Mouse (Mus musculus): ENCODE data around the gene Zfand3.

The Zfand3 gene

GRCm38 (mm10) chr17:30112080-30112479, 107.5 kb downstream of the Zfand3 start:
- DNase-seq, result no peak

DNA sequence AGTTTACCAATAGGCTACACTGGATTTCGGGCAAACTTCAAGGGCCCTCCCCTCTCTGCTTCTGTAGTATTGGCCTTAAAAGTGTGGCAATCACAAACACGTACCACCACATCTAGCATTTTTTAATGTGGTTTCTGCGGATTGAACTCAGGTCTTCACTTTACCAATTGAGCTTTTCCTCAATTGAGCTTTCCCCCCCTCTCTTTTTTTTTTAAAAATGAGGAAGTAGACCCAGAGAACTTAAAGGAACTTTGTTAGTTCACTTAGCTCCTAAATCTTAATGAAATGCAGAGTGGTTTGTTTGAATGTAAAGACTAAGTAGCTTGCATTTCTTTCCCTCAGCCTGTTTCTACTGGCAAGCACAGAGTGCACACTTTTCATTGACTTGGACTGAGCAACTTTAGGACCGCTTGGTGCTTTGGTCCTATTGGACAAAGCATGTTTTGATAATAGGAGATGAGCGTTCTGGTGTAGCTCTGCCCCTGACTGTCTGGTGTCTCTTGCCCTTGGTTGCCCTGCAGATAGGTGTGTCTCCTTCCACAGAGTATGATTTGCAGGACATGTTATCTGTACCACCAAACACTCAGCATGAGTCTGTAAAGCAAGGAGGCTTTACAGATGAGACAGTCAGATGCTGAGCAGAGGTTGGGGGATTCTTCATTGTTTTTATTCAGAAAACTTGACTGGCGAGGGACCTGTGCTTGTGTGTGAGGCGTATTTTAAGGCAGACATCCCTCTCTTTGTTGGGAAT, 108.2 kb downstream of the Zfand3 start:
- DNase-seq, result no peak

- DNase-seq, result no peak
Measured at GRCm38 (mm10) chr17:30114761-30115160, 110.2 kb downstream of the Zfand3 start.

GRCm38 (mm10) chr17:30116226-30116625, 111.7 kb downstream of the Zfand3 start:
- DNase-seq, result no peak

DNA sequence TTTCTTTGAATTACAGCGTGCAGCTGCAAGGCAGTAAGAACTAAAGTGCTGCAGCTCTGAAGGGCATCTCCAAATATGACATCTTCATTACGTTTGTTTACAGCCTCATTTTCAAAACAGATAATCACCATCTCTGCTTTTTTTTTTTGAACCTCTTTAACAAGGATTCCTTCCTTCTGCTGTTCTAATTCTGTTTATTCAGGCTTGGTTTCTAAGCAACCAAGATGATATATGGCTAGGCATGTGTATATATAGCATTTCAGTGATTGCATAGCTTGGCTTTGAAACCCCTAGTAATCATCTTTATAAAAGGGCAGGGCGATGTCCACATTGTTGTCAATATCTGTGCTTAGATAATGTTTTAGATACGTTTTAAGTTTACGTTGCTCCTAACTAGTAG, 113.5 kb downstream of the Zfand3 start:
- DNase-seq, result no peak

DNA sequence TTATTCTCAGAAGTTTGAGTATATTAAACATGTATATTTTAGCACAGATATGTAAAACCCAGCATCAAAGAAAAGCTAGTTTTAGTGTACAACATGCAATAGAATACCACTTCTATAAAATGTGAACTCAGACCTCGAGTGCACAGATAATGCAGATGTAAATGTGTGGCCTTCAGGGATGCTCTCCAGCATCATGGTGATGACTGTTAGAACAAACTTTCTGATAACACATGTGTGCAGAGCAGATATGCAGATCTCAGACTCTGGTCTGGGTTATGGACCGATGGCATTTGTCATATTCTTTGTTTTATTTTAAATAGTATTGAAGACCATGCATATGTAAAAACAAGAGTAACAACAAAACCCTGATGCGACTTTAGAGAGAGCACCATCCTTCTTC, 117.7 kb downstream of the Zfand3 start:
- no peak for DNase-seq

- no peak for DNase-seq
Measured at GRCm38 (mm10) chr17:30128456-30128855, 123.9 kb downstream of the Zfand3 start.

- no peak for DNase-seq
Measured at GRCm38 (mm10) chr17:30129220-30129619, 124.7 kb downstream of the Zfand3 start.

GRCm38 (mm10) chr17:30130326-30130725, 125.8 kb downstream of the Zfand3 start:
- DNase-seq, result no peak

DNA sequence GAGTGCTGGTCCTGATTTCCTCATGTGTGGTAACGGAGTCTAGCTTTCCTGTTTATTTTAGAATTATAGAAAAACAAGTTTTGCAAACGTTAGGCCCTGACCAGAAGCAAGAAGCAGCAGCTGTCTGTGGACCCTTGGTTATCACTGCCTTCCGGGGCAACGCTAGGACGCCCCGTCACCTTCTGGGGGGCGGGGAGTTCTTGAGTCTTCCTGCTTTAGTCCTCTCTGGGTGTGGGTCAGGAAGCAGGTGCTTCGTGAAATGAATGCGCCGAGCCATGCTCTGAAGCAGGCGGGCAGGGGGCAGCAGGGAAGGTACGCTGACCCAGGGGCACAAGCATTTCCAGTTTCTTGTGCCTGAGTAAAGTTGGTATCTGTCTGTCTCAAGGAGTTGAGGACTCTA, 129.1 kb downstream of the Zfand3 start:
- DNase-seq, result no peak

DNA sequence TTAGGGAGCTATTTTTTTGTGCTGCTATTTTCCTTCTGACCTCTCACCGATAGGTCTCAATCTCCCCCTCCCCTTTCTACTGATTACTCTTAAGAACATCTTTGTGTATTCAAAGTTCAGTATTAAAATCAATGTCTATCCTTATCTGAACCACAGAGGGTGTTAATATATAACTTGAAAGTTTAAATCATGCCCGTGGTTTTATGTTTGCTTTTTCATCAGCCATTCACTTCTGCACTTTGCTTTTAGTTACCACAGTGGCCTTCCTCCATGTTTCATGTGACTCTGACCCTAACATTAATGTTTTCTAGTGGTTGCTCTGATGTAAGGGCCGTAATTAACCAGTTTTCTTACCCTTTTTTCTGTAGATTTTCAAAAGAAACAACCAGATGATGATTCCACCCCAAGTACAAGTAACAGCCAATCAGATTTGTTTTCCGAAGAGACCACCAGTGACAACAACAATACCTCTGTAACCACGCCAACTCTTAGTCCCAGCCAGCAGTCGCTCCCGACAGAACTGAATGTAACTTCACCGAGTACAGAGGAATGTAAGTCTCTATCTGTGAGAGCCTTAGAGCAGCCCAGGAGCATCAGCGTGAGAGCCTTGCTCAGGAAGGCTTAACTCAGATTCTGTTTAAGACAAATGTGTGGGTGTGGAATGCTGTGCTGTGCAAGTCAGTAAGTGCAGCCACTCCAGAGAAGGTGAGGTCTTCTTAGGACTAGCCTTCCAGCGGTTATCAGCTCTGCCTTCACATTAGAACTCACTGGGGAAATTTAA, 130.6 kb downstream of the Zfand3 start:
- DNase-seq, result no peak

DNA sequence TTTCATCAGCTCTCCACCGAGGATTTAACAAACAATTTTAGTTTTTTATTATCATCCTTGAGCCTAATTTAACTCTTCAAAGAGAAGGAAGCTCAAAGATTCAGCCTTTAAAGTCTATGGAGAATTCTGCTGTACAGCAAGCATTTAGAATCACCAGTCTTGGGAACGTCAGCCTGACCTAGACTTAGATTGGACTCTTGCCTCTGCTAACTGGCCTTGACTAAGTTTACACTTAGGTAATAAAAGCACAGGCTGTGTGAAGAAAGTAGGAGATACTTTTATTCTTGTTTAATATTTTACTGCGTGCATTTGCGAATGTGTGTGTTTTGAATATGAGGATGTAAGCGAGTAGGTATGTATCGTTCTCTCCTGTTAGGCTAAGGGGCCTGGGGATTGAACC, 131.4 kb downstream of the Zfand3 start:
- no peak for DNase-seq

GRCm38 (mm10) chr17:30136684-30137083, 132.2 kb downstream of the Zfand3 start:
- DNase-seq, result no peak

DNA sequence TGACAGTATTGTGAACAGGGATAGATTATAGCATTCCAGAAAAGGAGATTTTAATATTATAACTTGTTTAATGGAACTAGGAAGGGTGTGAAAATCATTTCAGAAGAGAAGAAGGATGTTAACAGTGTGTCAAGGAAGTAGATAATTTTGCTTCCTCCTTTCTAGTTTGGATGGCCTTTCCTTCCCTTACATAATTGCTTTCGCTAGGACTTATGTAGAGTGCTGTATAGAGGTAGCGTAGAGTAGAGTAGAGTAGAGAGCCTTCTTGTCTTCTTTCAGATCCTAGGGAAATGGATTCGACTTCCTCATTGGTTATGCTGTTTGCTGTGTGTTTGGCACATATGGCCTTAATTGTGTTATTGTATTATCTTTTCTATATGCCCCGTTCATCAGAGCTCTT, 132.6 kb downstream of the Zfand3 start:
- no peak for DNase-seq

DNA sequence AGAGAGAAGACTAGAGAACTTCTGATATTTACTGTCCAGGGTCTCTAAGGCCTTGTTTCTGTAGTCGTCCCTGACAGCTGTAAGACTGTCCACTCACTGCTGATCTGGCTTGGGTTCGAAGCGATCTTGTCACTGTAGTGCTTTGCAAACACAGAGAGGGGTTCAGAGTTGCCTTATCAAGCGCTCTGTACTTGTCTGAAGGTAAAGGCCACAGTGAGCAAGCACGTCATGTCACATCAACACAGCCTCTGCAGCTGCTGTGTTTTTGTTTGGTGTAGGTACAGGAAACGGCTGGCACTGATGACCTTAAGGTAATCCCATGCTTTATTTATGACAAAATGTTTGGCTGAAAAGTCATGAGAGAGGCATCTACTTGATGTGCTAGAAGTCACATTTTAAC, 139.6 kb downstream of the Zfand3 start:
- DNase-seq, result no peak

DNA sequence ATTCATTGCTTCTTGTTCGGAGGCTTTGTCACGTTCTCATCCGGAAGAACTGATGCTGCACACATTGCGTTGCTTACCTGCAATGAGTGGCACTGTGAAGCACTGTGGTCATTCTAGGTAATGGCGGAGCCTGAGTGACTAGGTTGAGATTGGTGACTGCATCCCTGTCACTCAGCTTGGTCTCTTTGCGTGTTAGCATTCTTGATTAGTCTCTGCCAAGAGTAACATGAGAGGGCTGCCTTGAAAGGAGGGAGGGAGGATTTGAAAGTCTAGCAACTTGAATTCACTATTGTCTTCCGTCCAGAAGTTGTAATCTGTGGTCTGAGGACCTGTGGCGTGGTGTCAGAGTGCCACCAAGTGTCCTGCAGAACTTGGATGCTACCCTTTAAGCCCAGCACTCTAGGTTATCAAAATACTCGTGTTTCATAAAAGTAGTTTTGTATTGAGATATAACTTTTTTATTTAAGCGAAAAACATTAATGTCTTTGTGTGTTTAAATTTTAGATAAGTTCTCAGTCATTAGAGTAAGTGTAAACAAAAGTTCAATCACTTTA, 141.1 kb downstream of the Zfand3 start:
- no peak for DNase-seq

DNA sequence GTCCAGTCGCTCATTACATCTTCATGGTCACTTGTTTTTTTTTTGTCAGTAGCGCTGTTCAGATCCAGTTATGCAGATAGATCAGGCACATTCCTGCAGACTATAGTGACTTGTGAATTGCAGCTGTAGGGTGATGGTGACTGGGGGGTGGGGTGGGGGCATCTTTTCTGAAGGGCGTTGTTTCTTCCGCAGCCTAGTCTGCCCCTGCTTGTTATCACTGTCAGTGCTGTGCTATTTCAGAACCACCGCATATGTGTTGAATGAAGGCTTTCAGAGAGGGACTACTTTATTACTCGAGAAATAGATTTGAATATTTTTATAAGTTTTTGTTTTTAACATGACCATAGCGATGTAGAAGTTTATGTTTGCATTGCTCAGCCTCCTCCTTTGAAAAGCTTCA, 142.0 kb downstream of the Zfand3 start:
- DNase-seq, result no peak

DNA sequence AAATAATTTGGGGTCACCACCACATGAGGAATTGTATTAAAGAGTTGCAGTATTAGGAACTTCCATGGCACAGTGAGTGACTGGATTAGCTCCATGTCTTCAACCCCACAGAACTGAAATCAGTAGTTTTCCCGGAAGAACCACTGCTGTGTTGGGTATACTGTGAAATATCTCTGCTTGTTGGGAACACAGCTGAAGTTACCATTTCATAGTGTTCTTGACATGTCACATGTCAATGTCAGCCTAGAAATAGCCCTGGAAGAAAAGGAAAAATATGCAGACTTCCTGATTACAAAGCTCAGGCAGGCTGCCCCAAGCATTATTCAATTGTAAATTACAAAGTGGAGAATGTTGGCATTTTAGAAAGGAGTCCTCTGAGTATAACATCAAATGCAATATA, 143.4 kb downstream of the Zfand3 start:
- DNase-seq, result no peak

GRCm38 (mm10) chr17:30148320-30148719, 143.8 kb downstream of the Zfand3 start:
- no peak for DNase-seq

- DNase-seq, result no peak
Measured at GRCm38 (mm10) chr17:30149911-30150310, 145.4 kb downstream of the Zfand3 start.

DNA sequence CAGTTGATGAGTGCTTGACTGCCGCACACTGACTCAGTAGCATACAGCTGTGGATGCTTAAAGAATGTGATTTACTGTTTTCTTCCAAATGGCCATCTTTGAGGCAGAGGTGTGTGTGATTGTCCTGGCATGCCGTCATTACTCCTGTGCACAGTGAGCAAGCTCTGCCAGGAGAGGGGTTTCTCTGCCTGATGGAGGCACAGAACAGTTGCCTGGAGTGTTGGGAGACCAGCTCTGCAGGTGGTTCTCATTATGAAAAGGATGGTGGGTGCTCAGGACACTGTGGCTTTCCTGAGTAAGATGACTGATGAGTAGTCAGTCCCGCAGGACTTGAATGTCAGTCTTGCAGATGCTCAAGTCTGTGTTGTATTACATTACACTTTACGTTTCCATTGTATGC, 149.6 kb downstream of the Zfand3 start:
- DNase-seq, result no peak

- no peak for DNase-seq
Measured at GRCm38 (mm10) chr17:30154861-30155260, 150.3 kb downstream of the Zfand3 start.

DNA sequence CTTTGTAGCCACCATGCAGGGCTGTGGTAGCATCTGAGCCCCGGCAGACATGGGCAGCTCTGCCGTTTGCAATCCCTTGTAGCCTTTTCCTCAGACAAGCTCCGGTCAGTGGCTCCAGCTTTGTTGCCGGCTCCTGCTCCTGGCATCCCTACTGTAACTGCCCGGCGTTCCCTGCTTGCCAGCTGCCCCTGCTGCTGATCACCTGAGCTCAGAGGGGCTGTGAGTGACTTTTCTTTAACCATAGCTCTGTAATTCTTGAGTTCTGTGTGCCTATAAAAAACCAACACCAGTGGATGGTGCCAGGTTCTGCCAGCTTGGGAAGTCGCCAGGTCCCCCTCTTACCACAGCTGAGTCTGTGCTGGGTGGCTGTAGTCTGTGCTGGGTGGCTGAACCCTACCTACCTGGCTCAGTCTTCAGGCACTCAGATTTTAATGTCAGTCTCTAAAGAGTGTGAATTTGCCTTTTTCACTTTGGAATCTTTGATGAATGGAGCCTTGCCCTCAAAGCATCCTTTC, 150.9 kb downstream of the Zfand3 start:
- DNase-seq, result peak; percentile 30
